Mouse (Mus musculus): ENCODE data around the gene Tcp10a.
A peak's percentile ranks its signal among the peaks of the same experiment; 100 is the strongest.
"Not testable (repeated sequence)": the region's sequence is repeated elsewhere in the genome, so short reads cannot be mapped to it uniquely, and the experiment has no call there.

Gene Tcp10a

GRCm38 (mm10) chr17:7324346-7324745, at the start of gene Tcp10a:
Gene Tcp10a, plus strand, starts transcription at chr17:7324646.
- DNase-seq, result not testable (repeated sequence)

- no peak for DNase-seq
These were observed 45.7 kb upstream of the Tcp10a start for GRCm38 (mm10) chr17:7278702-7279242.

GRCm38 (mm10) chr17:7279251-7279650, 45.2 kb upstream of the Tcp10a start:
- no peak for DNase-seq

DNA sequence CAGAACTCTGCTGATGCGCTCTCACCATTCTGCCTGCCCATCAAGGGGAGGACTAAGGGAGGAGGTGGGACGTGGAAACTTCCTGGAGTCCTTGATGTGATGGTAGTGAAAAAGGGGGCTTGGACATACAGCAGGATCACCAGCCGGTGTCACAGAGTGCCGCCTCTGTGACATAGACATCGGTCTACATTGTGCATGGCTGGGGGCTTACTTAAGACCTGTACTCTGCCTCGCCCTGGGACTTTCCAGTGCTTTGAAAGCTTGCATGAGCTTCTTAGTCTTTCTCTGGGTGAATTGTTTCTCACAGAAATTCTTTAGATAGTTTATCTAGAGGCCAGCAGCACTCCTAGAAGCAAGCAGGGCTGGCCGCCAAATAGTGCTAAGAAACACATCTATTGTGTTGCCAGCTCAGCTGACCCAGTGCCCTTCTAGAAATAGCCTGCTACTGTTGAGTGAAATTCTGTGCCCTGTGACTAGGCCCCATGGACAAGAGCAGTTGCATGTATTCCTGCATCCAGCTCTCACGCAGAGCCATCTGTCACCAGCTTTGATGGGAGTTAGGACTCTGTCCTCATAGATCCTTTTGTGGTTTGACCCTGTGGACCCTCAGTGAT, 40.0 kb upstream of the Tcp10a start:
- peak; percentile 54 for DNase-seq

DNA sequence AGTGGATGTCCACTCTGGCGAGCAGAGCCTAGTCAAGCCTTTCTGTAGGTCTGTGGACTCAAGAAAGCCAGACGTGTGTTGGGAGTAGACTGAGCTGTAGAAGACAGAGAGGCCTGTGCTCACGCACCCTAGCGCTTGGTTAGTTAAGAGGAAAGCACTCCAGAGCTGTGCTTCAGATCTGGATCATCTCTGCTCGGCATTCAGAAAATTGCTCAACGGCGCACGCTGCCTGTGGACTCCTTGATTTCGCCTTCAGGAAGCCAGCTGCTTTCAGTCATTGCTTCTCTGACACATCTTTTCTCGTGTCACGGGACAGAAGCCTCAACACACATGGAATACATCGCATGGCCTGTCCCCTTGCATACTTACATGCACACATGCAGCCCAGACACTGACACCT, 39.2 kb upstream of the Tcp10a start:
- no peak for DNase-seq

DNA sequence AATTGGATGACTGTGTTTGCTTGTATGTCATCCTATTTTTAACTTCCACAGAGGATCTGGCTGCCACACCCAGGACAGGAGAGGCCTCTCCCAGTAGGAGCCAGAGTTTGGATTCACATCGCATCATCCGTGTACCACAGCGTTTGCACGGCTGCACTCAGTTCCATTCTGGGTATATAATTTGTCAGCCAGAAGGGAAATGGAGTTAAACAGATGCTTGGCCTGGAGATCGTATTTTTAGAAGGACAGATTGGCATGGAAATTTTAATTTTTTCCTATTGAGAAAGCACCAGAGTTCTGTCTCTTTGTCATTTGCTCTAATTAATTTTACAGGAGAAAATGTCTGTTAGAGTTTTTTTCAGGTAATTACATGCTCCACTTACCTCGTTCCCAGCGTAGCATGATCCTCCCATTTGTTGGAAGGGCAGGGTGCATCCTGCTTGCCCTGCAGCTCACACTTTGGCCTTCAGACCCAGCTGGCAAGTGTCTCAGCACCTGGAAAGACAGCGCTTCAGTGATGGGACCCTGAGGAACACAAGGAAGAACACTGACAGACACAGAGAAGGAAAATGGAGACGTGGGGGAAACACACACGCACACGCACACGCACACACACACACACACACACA, 37.9 kb upstream of the Tcp10a start:
- DNase-seq, result no peak

GRCm38 (mm10) chr17:7292012-7292684, 32.3 kb upstream of the Tcp10a start:
- DNase-seq, result no peak

DNA sequence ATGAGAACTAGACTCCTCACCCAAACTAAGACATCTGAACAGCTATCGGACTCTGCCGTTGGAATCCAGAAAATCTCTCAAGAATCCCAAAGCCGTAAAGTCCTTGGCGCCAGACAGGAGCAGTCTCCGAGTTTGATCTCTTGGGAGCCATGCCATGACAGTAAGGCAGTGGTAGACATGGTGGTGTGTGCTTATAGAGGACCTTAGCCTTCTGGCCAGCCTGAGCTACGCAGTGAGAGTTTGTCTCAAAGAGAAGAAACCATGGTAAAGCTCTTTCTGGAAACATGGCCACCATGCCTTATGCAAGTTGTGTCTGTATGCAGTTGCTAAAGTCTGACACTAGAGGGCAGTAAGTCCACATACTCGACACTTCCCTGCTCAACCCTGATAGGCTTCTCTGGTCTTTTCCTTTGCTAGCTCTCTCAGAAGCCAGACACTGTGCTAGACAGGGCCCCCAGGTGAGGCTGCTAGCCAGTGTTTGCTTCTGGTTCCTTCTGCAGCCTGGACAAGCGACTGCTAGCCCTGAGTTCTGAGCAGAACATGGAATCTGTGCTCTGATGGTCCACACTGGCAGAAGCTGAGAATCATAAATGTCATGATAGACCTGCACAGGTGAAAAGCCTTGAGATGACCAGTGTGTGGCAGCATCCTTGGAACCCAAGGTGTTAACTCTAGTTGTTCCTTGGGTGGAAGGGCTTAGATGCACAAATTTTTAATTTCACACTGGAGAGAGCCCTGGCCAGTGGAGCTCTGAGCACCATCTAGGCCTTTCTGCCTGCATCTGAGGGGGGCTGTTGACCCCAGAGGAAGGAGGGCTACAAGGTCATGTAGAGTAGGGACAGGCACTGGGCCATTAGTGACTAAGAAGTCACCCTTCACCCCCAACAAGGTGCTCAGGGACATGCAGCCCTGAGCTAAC, 17.9 kb upstream of the Tcp10a start:
- DNase-seq, result peak; percentile 23

GRCm38 (mm10) chr17:7315693-7316382, 8.6 kb upstream of the Tcp10a start:
- not testable (repeated sequence) for DNase-seq

- DNase-seq, result not testable (repeated sequence)
These were observed 4.7 kb upstream of the Tcp10a start for GRCm38 (mm10) chr17:7319789-7320188.

- DNase-seq, result not testable (repeated sequence)
These were observed 2.0 kb downstream of the Tcp10a start for GRCm38 (mm10) chr17:7326415-7326814.

GRCm38 (mm10) chr17:7332745-7333144, 8.3 kb downstream of the Tcp10a start:
- not testable (repeated sequence) for DNase-seq

GRCm38 (mm10) chr17:7337381-7337780, 12.9 kb downstream of the Tcp10a start:
- DNase-seq, result not testable (repeated sequence)

DNA sequence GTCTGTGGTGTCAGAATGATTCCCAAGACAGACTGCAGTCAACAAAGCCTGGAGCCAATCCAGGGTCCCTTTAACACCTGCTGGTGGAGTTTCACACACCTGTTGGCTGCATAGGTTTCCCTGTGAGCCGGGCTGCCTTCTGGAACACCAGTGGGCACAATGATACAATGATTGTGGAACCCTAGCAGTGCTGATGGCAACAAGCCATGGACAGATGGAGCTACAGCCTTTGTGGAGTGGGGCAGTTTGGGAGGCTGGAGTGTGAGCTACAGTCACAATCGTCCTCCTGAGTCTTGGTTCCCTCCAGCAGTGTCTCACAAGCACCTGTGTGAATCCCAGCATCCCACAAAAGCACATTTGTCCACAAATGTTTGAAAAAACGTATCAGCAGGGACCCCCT, 24.3 kb downstream of the Tcp10a start:
- DNase-seq, result not testable (repeated sequence)

GRCm38 (mm10) chr17:7352596-7352995, 28.1 kb downstream of the Tcp10a start, which contains the start of gene Ttll2:
Gene Ttll2, minus strand, starts transcription at chr17:7352696.
- not testable (repeated sequence) for DNase-seq

DNA sequence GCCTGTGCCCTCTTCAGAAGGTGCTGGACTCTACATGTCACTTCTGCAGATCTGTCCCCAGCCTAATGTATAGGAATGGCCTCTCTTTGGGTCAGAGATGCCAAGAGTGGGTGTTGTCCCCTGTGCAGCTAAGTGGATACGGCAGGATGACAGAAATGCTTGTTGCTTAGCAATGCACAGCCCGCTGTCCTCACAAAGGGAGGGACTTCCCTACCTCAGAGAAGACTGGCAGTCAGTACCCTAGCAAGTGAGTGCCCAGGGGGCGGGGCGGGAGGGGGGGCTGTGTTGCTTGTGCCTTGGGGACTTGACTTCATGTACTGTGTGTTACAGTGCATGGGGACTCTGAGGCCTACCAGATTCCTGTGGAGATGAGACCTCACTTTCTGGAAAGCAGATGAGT, 35.4 kb downstream of the Tcp10a start:
- not testable (repeated sequence) for DNase-seq

DNA sequence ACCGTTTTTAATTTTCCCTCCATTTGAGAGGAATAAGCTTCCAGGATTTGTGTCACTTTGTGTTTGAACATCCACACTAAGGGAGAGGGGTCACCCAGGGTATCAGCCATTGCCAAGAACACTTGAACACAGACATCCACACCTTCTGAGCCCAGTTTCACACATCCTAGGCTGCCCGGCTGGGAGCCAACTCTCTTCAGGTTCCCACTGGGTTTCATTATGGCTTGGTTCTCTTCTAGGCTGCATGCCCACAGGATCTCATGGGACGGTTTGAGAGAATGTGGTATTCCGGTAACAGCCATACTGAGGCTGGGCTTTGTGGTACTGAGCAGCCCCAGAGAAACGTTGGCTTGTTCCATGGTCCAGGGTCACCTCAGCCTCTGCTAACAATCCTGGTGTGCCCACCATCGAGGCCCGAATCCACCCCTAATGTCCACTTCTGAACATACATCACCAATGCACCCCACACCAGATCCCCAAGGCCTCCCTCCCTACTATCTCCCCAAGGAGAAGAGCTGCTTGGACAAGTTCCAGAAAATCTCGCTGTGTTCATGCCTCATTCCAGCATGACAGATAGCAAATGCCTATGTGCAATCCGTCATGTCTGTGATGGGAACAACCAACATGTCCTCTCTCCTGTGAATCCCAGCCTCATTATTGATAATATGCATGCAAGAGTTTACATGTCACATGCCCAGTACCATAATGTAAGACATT, 36.5 kb downstream of the Tcp10a start:
- not testable (repeated sequence) for DNase-seq

GRCm38 (mm10) chr17:7365615-7366014, 41.2 kb downstream of the Tcp10a start:
- not testable (repeated sequence) for DNase-seq

DNA sequence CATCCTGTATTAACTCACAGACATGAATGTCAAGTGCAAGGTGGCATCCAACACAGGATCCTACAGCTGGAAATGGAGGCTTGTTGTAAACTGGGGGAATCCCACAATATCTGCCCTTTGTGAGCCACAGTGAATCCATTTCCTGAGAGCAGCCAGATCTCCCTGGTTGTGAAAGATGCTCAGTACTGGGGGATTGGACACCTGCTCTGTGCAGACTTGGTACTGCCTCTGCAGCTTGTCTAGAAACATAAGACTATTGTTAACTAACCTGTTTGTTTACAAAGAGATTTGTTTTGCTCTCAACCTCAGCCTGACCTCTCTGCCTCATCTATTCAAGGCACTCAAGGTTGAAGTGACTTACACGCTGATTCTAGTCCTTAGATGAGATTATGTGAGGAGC, 41.8 kb downstream of the Tcp10a start:
- DNase-seq, result not testable (repeated sequence)

DNA sequence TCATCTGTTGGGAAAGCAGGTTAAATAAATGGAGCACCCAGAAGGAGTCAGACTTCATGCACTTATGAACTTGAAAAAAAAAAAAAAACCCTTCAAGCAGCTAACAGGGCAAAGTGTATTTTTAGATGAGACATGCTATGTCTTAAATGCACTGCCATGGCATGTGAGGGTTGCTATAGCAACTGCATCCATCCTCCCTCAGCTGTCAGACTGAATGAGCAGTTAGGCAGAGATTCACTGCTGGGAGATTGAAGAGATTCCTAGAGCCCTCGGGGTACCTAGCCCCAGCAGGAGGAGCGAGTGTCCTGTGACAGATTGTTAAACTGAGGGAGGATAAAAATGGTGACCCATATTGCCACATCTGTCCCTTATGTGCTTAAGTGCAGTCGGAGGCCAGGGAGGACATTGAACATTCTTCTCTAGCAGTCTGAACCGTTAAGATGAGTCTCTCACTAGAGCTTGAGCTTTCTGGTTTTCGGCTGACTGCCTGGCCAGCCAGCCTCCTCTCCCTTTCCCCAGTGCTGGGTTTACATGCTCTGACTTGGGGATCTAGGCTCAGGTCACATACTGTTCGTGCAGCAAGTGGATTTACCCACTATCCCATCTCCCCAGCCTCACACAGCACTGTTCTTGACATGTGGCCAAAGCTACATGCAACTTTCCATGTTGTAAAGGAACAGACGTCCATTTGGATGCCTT, 42.4 kb downstream of the Tcp10a start:
- not testable (repeated sequence) for DNase-seq

GRCm38 (mm10) chr17:7369401-7369800, 45.0 kb downstream of the Tcp10a start:
- not testable (repeated sequence) for DNase-seq

All from kidney, adult 18-20 months (tissue).